Mouse (Mus musculus): Measurements from ENCODE around the gene Scn8a.

The Scn8a gene

GRCm38 (mm10) chr15:101086956-101087355 lies 217.3 kb downstream of the Scn8a start:
- DNase-seq (ENCODE audit: extremely low read depth, insufficient read length, low spot score): peak; percentile 80

GRCm38 (mm10) chr15:101088291-101088690 lies 218.6 kb downstream of the Scn8a start:
- DNase-seq (ENCODE audit: extremely low read depth, insufficient read length, low spot score): no peak

- DNase-seq (ENCODE audit: extremely low read depth, insufficient read length, low spot score): no peak
Measured at GRCm38 (mm10) chr15:101091551-101091950, 221.9 kb downstream of the Scn8a start.

GRCm38 (mm10) chr15:101092121-101092828 lies 222.6 kb downstream of the Scn8a start:
- no peak for DNase-seq (ENCODE audit: extremely low read depth, insufficient read length, low spot score)

GRCm38 (mm10) chr15:101092829-101093648 lies 223.4 kb downstream of the Scn8a start:
- DNase-seq (ENCODE audit: extremely low read depth, insufficient read length, low spot score): no peak

GRCm38 (mm10) chr15:101093988-101094387 lies 224.3 kb downstream of the Scn8a start:
- DNase-seq (ENCODE audit: extremely low read depth, insufficient read length, low spot score): no peak

- no peak for DNase-seq (ENCODE audit: extremely low read depth, insufficient read length, low spot score)
Measured at GRCm38 (mm10) chr15:101094979-101095378, 225.3 kb downstream of the Scn8a start.

- DNase-seq (ENCODE audit: extremely low read depth, insufficient read length, low spot score): no peak
Measured at GRCm38 (mm10) chr15:101095392-101095791, 225.7 kb downstream of the Scn8a start.

Data from 3134 (cell line).